Mouse (Mus musculus): ENCODE measurements around the gene Hoxb3. TPM values are rescaled to one million over a fixed set of nuclear protein-coding genes. Genes with fewer than 3 reads are reported as not detected.

The Hoxb3 gene
- total RNA-seq, 4 experiments from 2014 or later = 19.4 to 61.4 (median 27.9) TPM

DNA sequence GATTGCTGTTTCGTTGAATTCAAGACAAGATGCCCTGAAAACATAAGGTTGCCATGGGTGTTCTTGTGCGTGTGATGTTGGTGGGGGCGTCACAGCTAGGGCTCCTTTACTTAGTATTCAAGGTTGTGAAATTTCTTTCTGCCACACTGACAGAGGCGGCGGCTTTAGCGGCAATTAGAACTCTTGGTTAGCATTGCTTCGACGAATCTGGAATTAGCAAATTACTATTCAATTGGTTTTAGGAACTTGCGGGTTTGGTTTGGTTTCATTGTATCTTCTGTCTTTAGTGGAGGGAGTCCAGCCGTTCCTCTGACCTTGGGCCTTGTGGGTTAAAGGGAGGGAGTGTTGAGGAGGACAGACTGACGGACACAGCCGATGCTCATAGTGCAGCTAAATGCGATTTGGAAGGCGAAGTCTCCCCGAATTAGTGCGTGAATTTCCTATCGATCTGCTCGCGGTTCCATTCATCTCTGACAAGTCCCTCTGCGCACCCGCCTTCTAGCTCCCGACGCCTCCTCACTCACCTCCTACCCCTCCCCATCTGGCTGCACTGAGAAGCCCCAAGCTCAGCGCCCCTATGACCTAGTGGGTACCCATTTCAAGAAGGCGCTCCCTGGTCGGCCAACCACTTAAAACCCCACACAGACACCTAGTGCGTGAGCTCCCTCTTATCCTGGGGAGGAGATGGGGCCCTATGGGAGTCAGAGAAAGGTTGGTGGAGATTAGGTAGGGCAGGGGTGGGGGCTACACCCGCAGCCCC lies 5.3 kb upstream of the Hoxb3 start, which contains the start of gene Hoxb4:
Hoxb4 (plus strand) TSS at position 660 of the 760 bp plus-strand sequence.
- no peak for DNase-seq

GRCm38 (mm10) chr11:96318368-96319070 lies 4.6 kb upstream of the Hoxb3 start:
- DNase-seq = peak; percentile 82

GRCm38 (mm10) chr11:96319071-96319902 lies 3.8 kb upstream of the Hoxb3 start:
- DNase-seq = no peak

DNA sequence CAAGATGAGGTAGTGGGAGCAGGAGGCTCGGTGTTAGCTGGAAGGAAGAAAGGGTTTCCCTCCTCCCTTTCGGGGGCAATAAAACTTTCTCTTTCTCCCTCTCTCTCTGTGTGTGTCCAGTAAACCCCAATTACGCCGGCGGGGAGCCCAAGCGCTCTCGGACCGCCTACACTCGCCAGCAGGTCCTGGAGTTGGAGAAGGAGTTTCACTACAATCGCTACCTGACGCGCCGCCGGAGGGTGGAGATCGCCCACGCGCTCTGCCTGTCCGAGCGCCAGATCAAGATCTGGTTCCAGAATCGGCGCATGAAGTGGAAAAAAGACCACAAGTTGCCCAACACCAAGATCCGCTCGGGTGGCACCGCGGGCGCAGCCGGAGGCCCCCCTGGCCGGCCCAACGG lies 3.2 kb upstream of the Hoxb3 start:
- no peak for DNase-seq

DNA sequence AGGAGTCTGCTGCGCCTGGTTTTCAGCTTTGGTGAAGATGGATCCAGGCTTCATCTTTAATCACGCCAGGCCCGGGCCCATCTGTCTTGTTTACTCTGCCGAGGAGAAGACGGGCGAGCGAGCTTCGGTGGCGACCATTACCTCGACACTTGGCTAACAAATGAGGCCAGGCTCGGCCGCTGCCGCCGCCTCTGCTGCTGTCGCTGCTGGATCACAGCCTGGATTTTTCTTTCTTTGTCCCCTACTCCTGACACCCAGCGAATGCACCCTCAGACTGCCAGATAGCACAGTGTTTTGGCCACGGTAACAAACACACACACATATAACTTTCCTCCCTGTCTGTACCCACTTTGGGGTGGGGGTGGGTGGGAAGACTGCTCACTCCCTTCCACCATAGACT lies 2.4 kb upstream of the Hoxb3 start:
- no peak for DNase-seq

DNA sequence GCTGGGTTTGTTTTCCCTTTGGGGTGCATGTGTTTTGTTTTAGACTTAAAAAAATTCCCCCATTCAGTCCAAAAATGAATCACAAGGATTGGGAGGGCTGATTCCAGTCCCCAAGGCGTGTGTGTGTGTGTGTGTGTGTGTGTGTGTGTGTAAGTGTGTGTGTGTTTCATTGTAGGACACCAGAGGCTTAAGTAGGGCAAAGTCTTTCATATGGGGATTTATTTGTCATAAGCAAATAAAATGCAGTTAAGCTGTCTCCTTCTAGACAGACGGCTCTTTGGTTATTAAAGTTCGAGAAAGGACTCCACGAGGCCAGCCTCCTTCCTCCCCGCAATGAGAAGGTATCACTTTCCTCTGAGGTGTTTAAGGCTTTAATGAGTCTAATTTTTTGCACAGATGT lies 1.3 kb upstream of the Hoxb3 start:
- no peak for DNase-seq

DNA sequence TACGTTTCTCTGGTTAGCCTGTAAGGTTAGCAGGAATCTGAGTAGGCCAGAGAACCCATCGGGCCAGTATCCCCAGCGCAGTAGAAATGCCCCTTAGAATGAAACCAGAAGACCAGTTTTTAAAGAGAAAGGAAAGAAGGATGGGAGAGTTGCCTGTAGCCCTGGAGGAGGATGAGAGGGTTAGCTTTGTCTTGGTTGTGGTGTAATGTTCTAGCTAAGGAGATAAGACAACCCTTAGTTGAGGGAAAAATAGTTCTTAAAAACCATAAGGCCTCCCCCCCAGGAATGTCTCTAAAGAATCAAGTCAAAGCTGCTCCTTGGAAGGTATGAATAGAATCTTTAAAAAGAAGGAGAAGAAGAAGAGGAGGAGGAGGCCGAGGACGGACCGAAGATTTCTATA lies 388 bp upstream of the Hoxb3 start:
- no peak for DNase-seq

GRCm38 (mm10) chr11:96324125-96324524 lies 999 bp downstream of the Hoxb3 start:
- no peak for DNase-seq

GRCm38 (mm10) chr11:96324965-96325364 lies 1.8 kb downstream of the Hoxb3 start:
- no peak for DNase-seq

DNA sequence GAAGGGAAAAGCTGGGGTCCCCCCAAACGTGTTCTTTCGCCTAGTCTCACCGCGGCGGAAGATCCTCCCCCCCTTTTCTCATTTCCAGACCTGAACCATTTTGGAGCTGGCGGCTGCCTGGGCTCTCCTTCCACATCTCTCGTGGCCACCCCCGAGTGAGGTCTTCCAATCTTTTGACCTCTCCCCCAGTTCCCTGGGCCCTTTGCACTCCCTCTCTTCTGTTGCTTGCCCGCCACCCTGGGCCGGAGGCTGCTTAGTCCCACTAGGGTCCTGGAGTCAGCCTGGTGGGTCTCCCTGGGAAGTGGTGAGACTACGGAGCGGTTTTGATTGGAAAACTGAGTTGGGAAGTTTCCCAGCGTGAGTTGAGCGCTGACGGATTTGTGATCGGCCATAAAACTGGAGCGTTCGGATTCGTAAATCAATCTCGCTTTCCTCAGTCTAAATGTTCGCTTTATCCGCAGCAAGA lies 2.7 kb downstream of the Hoxb3 start:
- DNase-seq = no peak

DNA sequence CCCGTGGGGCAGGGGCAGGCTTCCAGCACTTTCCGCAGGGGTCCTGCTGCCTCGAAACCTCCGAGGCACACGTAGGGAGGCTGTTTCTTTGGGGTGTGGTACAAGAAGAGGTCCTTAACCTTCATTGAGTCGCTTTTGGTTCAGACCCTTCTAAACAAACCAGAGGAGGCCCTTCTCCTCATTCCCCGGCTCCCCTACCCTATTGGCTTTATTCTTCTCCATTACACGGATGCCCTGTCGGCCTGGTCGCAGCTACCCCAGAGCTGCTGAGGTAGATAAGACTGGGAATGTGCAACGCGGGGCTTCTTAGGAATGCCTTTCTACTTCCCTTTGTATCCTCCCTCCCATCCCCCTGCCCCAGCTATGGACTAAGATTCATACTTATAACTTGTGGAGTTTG lies 3.6 kb downstream of the Hoxb3 start:
- DNase-seq = no peak

GRCm38 (mm10) chr11:96327122-96327521 lies 4.0 kb downstream of the Hoxb3 start:
- no peak for DNase-seq

- DNase-seq = no peak
Measured at GRCm38 (mm10) chr11:96327750-96328149, 4.6 kb downstream of the Hoxb3 start.

- DNase-seq = no peak
Measured at GRCm38 (mm10) chr11:96328605-96329004, 5.5 kb downstream of the Hoxb3 start.

DNA sequence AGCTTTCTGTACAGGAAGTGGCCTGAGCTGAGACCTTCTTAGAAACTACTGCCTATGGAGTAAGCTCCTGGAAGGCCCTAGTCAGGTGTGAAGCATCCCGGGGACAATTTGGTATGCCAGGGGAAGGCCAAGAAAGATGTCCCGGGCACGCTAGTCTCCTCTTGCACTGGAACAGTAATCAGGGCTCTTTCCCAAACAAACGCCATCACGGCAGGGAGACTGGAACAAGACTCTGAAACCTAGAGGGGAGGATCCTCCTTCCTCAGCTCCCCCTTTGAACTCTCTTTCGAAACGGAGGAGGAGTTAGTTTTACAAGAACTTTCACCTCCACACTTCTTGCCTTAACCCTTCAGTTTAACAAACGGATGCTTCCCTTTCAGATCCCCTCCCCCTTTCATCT lies 9.0 kb downstream of the Hoxb3 start:
- no peak for DNase-seq

- DNase-seq = no peak
Measured at GRCm38 (mm10) chr11:96332618-96333032, 9.5 kb downstream of the Hoxb3 start.

- no peak for DNase-seq
Measured at GRCm38 (mm10) chr11:96333241-96334001, 10.3 kb downstream of the Hoxb3 start.

DNA sequence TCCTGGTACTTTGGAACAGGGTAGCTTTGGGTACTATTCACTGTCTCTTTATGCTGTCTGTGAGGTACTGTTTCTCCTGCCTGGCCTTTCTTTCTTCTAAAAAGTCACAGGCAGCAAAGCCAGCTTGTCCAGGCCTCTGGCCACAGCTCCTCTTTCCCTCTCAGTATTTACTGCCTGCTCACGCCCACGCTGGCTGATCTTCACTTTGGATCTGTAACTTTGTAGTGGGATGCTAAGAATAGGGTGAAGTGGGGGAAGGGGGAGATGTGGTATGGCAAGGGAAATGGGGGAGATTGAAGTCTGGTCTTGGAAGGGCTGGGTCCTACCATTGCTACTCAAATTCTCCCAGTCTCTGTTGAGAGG lies 10.9 kb downstream of the Hoxb3 start:
- DNase-seq = no peak

- DNase-seq = no peak
Measured at GRCm38 (mm10) chr11:96334998-96335397, 11.9 kb downstream of the Hoxb3 start.

DNA sequence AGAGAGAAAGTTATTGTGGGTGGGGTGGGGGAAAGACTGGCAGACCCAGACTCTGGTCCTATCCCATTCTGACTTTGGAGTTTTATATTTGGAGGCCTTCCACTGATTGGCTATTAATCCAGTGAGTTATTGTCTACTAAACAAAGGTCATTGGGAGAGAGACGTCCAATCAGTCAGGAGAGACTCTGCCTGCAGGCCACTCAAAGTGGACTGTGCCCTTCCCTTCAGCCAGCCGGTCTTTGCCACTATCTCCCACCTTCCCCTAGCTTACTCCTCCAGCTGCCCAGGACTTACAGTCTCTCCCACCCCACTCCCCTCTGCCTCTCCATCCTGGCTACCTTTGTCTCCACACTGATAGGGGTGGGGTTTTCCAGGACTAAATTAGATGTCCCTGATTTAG lies 13.5 kb downstream of the Hoxb3 start:
- no peak for DNase-seq

DNA sequence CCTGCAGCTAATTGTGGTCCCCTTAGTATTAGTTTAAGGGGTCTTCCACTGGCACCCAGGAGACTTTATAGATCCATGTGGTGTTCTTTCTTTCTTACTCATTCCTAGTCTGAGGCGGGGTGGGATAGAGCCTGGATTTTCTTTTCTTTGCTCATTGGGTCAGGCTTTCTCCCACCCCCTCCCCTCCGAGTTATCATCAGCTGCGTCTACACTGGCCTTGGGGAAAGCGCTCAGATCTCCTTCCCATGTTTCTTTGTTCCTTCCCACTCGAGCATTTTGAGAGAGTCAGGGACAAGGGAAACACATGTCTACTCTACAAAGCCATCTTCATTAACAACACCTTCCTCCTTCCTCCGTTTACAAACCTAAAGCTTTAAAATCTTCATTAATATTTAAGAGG lies 13.9 kb downstream of the Hoxb3 start:
- peak; percentile 19 for DNase-seq
